Mouse (Mus musculus) thymus, adult 2 months (tissue): Measurements from ENCODE around the gene Stat3. TPM values are rescaled to one million over a fixed set of nuclear protein-coding genes. Genes with fewer than 3 reads are reported as not detected.

Source experiments
- DNase-seq: peaks from one replicate; pipeline ENCODE4 v3.0.0; 2021
- H3K27ac ChIP-seq: fragments of 200-500 bp; 2 replicates; pipeline ENCODE4 v1.5.1; 2012; ENCODE audit warnings: low read length, control low read depth; ENCODE audit not compliant: control insufficient read depth, insufficient read depth
- H3K27me3 ChIP-seq: fragments of 200-500 bp; 2 replicates; pipeline ENCODE4 v1.6.1; 2012; ENCODE audit warnings: mild to moderate bottlenecking, low read length, moderate library complexity, mixed read lengths; ENCODE audit not compliant: control insufficient read depth, insufficient read depth
- H3K36me3 ChIP-seq: fragments of 200-500 bp; 2 replicates; pipeline ENCODE4 v1.6.1; 2012; ENCODE audit warnings: mild to moderate bottlenecking, low read length, moderate library complexity; ENCODE audit not compliant: control insufficient read depth, insufficient read depth
- H3K4me1 ChIP-seq: fragments of 200-500 bp; replicated peaks from 2 replicates; pipeline ENCODE4 v1.6.1; 2012; ENCODE audit warnings: low read length; ENCODE audit not compliant: control insufficient read depth, insufficient read depth
- H3K4me3 ChIP-seq: fragments of 200-500 bp; 2 replicates; pipeline ENCODE4 v1.5.1; 2012; ENCODE audit warnings: mild to moderate bottlenecking, low read length, control low read depth, moderate library complexity; ENCODE audit not compliant: control insufficient read depth, insufficient read depth
- CTCF ChIP-seq: fragments of 200-500 bp; IDR thresholded peaks from 2 replicates; pipeline ENCODE4 v1.5.1; 2012; ENCODE audit warnings: mild to moderate bottlenecking, control low read depth, low read length, moderate library complexity, borderline replicate concordance; ENCODE audit not compliant: control insufficient read depth, poor library complexity, insufficient read depth; ENCODE audit errors: extremely low read depth
- POLR2A ChIP-seq: fragments of 200-500 bp; IDR thresholded peaks from 2 replicates; pipeline ENCODE4 v1.6.1; 2012; ENCODE audit warnings: mild to moderate bottlenecking, low read length, control low read depth, moderate library complexity; ENCODE audit not compliant: control insufficient read depth, poor library complexity, insufficient read depth; ENCODE audit errors: extremely low read depth
- WGBS: fragments of 180-500 bp; shearing (Covaris S2); methylation state at CpG from one replicate; pipeline ENCODE4 v1.1.7; 2018; 5-methylcytosine and 5-hydroxymethylcytosine counted together
- polyA plus RNA-seq: library from polyadenylated mRNA; depleted of rRNA; stranded (reverse); fragments of >200 nt; gene quantifications from 2 replicates; pipeline ENCODE4 v1.2.3, GENCODE M21; 2012

Stat3 gene
- polyA plus RNA-seq, 1 experiment, result 147 TPM

- peak; percentile 41 for DNase-seq
- Histone ChIP-seq H3K27me3 (no peaks in the 10 kb centered on the region), H3K36me3 (peaks cover 18% of the 10 kb centered on the region), H3K4me3 (no peak overlapping the region), H3K4me1 (peaks cover 58% of the 10 kb centered on the region), H3K27ac (peak overlapping the region; percentile 97)
- WGBS, result 7% methylated on average over 10 of the region's 10 CpGs
- TF ChIP-seq CTCF (no peak), POLR2A (no peak)
These were observed 51.0 kb downstream of the Stat3 start for GRCm38 (mm10) chr11:100888348-100888820.

- H3K4me1 ChIP-seq, result peaks cover 52% of the 10 kb centered on the region
- H3K27me3 ChIP-seq, result no peaks in the 10 kb centered on the region
- no peak for DNase-seq
- H3K4me3 ChIP-seq, result no peak overlapping the region
- TF ChIP-seq POLR2A (no peak), CTCF (no peak)
- H3K27ac ChIP-seq, result peak overlapping the region; percentile 16
- 72% methylated on average over 3 of the region's 3 CpGs for WGBS
- peaks cover 22% of the 10 kb centered on the region for H3K36me3 ChIP-seq
These were observed 51.6 kb downstream of the Stat3 start for GRCm38 (mm10) chr11:100887764-100888163.

- no peak for DNase-seq
- Histone ChIP-seq H3K27ac (no peak overlapping the region), H3K27me3 (no peaks in the 10 kb centered on the region), H3K4me1 (peaks cover 48% of the 10 kb centered on the region), H3K4me3 (no peak overlapping the region), H3K36me3 (peaks cover 24% of the 10 kb centered on the region)
- WGBS, result 96% methylated on average over 4 of the region's 4 CpGs
- TF ChIP-seq POLR2A, result no peak
- no peak for TF ChIP-seq CTCF
These were observed 52.1 kb downstream of the Stat3 start for GRCm38 (mm10) chr11:100887236-100887635.

- 94% methylated on average over 8 of the region's 8 CpGs for WGBS
- Histone ChIP-seq H3K27ac (no peak overlapping the region), H3K27me3 (no peaks in the 10 kb centered on the region), H3K4me3 (no peak overlapping the region), H3K4me1 (peaks cover 46% of the 10 kb centered on the region), H3K36me3 (peaks cover 33% of the 10 kb centered on the region)
- TF ChIP-seq CTCF, result no peak
- TF ChIP-seq POLR2A, result no peak
- no peak for DNase-seq
These were observed 53.1 kb downstream of the Stat3 start for GRCm38 (mm10) chr11:100886188-100886740.

- Histone ChIP-seq H3K4me1 (peaks cover 46% of the 10 kb centered on the region), H3K27ac (no peak overlapping the region), H3K27me3 (no peaks in the 10 kb centered on the region), H3K4me3 (no peak overlapping the region), H3K36me3 (peaks cover 41% of the 10 kb centered on the region)
- no peak for DNase-seq
- TF ChIP-seq CTCF, result no peak
These were observed 53.9 kb downstream of the Stat3 start for GRCm38 (mm10) chr11:100885472-100885871.

- Histone ChIP-seq H3K4me3 (no peak overlapping the region), H3K36me3 (peaks cover 54% of the 10 kb centered on the region), H3K27me3 (no peaks in the 10 kb centered on the region), H3K27ac (no peak overlapping the region), H3K4me1 (peaks cover 46% of the 10 kb centered on the region)
- TF ChIP-seq CTCF (no peak), POLR2A (no peak)
- no peak for DNase-seq
- 97% methylated on average over 10 of the region's 10 CpGs for WGBS
These were observed 55.7 kb downstream of the Stat3 start for GRCm38 (mm10) chr11:100883640-100884039.

- no peaks in the 10 kb centered on the region for H3K27me3 ChIP-seq
- no peak for DNase-seq
These were observed 59.8 kb downstream of the Stat3 start for GRCm38 (mm10) chr11:100879321-100880078.

More at GRCm38 (mm10) chr11:100879321-100880078, 59.8 kb downstream of the Stat3 start:
- Histone ChIP-seq H3K27ac (peak overlapping the region; percentile 54; the same call in 1 of the 2 replicates), H3K4me1 (peaks cover 32% of the 10 kb centered on the region), H3K36me3 (peaks cover 67% of the 10 kb centered on the region), H3K4me3 (no peak overlapping the region)
- TF ChIP-seq POLR2A, result no peak
- TF ChIP-seq CTCF, result no peak
- WGBS, result 80% methylated on average over 15 of the region's 15 CpGs
